21 mouse cellular contexts compared by ENCODE assay signal in genomic region chr1:19673448-19674396, GRCm38 (mm10).
DNase-seq lines count a peak whose midpoint lies in the region; ATAC-seq and TF ChIP-seq lines count a peak whose summit lies in the region.
"Had no signal": no experiment of that assay in that cellular context is flagged by ENCODE, and none has a peak within 500 bp of the region (broad histone marks: within the 10 kb centered on the region; RNA-seq: fewer than 3 reads in every experiment).

No protein-coding gene starts in this region.

- H3K4me3 ChIP-seq in hindbrain, embryonic 12.5 days = no peak overlapping the region
- H3K4me3 ChIP-seq in hindbrain, embryonic 10.5 days = no peak overlapping the region
- no peak overlapping the region for H3K4me3 ChIP-seq in midbrain, embryonic 14.5 days (replicated peaks; ENCODE audit: low read depth, low read length)
- no peak overlapping the region for H3K4me3 ChIP-seq in midbrain, postnatal 0 days (ENCODE audit: low read depth, low read length)
- no peak overlapping the region for H3K4me3 ChIP-seq in limb, embryonic 14.5 days (replicated peaks; ENCODE audit: low read length)
- no peak overlapping the region for H3K4me3 ChIP-seq in gastrocnemius, adult 2 months

- H3K9ac ChIP-seq in hindbrain, embryonic 12.5 days = no peak overlapping the region
- H3K9ac ChIP-seq in midbrain, embryonic 14.5 days (replicated peaks; ENCODE audit: low read length) = no peak overlapping the region
- no peak overlapping the region for H3K9ac ChIP-seq in midbrain, postnatal 0 days (replicated peaks; ENCODE audit: low read length, poor library complexity, severe bottlenecking)
- no peak overlapping the region for H3K9ac ChIP-seq in limb, embryonic 14.5 days (ENCODE audit: low read depth, low read length, severe bottlenecking)
- H3K9ac ChIP-seq: forebrain, postnatal 0 days had no signal

- no peaks in the 10 kb centered on the region for H3K9me3 ChIP-seq in hindbrain, embryonic 12.5 days (replicated peaks)
- no peaks in the 10 kb centered on the region for H3K9me3 ChIP-seq in hindbrain, embryonic 10.5 days
- H3K9me3 ChIP-seq in midbrain, embryonic 14.5 days (ENCODE audit: control insufficient read depth, low read length) = no peaks in the 10 kb centered on the region
- H3K9me3 ChIP-seq in midbrain, postnatal 0 days (ENCODE audit: low read length) = no peaks in the 10 kb centered on the region
- no peaks in the 10 kb centered on the region for H3K9me3 ChIP-seq in limb, embryonic 14.5 days (ENCODE audit: control insufficient read depth, low read length)

- H3K36me3 ChIP-seq in hindbrain, embryonic 12.5 days = no peaks in the 10 kb centered on the region
- H3K36me3 ChIP-seq in hindbrain, embryonic 10.5 days = no peaks in the 10 kb centered on the region
- H3K36me3 ChIP-seq in midbrain, embryonic 14.5 days (ENCODE audit: control insufficient read depth, insufficient read depth, low read length) = no peaks in the 10 kb centered on the region
- no peaks in the 10 kb centered on the region for H3K36me3 ChIP-seq in midbrain, postnatal 0 days (ENCODE audit: insufficient read depth, low read length)
- no peaks in the 10 kb centered on the region for H3K36me3 ChIP-seq in limb, embryonic 14.5 days (ENCODE audit: control insufficient read depth, insufficient read depth, low read length)
- H3K36me3 ChIP-seq: G1E had no signal

- H3K4me2 ChIP-seq in hindbrain, embryonic 12.5 days (replicated peaks) = no peak overlapping the region
- H3K4me2 ChIP-seq in midbrain, embryonic 14.5 days (ENCODE audit: low read length) = no peak overlapping the region
- H3K4me2 ChIP-seq in midbrain, postnatal 0 days (ENCODE audit: low read depth, low read length, poor library complexity, severe bottlenecking) = no peak overlapping the region
- no peak overlapping the region for H3K4me2 ChIP-seq in limb, embryonic 14.5 days (replicated peaks; ENCODE audit: low read depth, low read length, severe bottlenecking)
- H3K4me2 ChIP-seq: heart, embryonic 11.5 days; liver, embryonic 11.5 days had no signal

- no peak for TF ChIP-seq POLR2A in limb, embryonic 14.5 days (IDR thresholded peaks at IDR 0.05; ENCODE audit: borderline replicate concordance, extremely low read depth, insufficient read depth, insufficient read length)

- 0 out of 2 replicates have a peak, but pooled peaks have one; percentile 35 for ATAC-seq in hindbrain, embryonic 12.5 days (ENCODE audit: low FRiP score)
- peak; percentile 24; the same call in 1 of the 2 replicates for ATAC-seq in midbrain, embryonic 14.5 days (ENCODE audit: low FRiP score, low TSS enrichment)
- ATAC-seq in midbrain, postnatal 0 days (ENCODE audit: low FRiP score) = no peak
- peak; percentile 47; the same call in 1 of the 2 replicates for ATAC-seq in limb, embryonic 14.5 days (ENCODE audit: low FRiP score, low read depth)
- ATAC-seq: inflammation-experienced regulatory T-cells, adult 6 months had no signal

- no peaks in the 10 kb centered on the region for H3K27me3 ChIP-seq in hindbrain, embryonic 12.5 days
- H3K27me3 ChIP-seq in hindbrain, embryonic 10.5 days (ENCODE audit: insufficient read depth, poor library complexity, severe bottlenecking) = no peaks in the 10 kb centered on the region
- no peaks in the 10 kb centered on the region for H3K27me3 ChIP-seq in midbrain, embryonic 14.5 days (ENCODE audit: control insufficient read depth, insufficient read depth, low read length)
- no peaks in the 10 kb centered on the region for H3K27me3 ChIP-seq in midbrain, postnatal 0 days (ENCODE audit: insufficient read depth, low read length)
- H3K27me3 ChIP-seq in limb, embryonic 14.5 days (ENCODE audit: control insufficient read depth, insufficient read depth, low read length) = no peaks in the 10 kb centered on the region

- H3K4me1 ChIP-seq in hindbrain, embryonic 12.5 days = peaks cover 5% of the 10 kb centered on the region; the same call in 1 of the 2 replicates
- no peaks in the 10 kb centered on the region for H3K4me1 ChIP-seq in hindbrain, embryonic 10.5 days (replicated peaks)
- peaks cover 3% of the 10 kb centered on the region; the same call in 1 of the 2 replicates for H3K4me1 ChIP-seq in midbrain, embryonic 14.5 days (ENCODE audit: control insufficient read depth, insufficient read depth, low read length)
- H3K4me1 ChIP-seq in midbrain, postnatal 0 days (ENCODE audit: insufficient read depth, low read length) = no peaks in the 10 kb centered on the region
- H3K4me1 ChIP-seq in limb, embryonic 14.5 days (ENCODE audit: control insufficient read depth, insufficient read depth, low read length) = peaks cover 8% of the 10 kb centered on the region

- no peak for DNase-seq in hindbrain, embryonic 10.5 days (ENCODE audit: low spot score)
- peak; percentile 33 for DNase-seq in midbrain, embryonic 14.5 days
- no peak for DNase-seq in midbrain, postnatal 0 days (ENCODE audit: low spot score)
- DNase-seq in limb, embryonic 14.5 days (ENCODE audit: low spot score) = no peak
- no peak for DNase-seq in gastrocnemius, adult 2 months
- DNase-seq in right cerebral cortex, adult 2 months (ENCODE audit: low spot score in 2 of 2) = no peak
- DNase-seq: adrenal gland, postnatal 25 days; cerebellum, adult 18-20 months; cerebellum, postnatal 25 days; forebrain, postnatal 0 days; heart, postnatal 10 days; kidney, adult 8-10 months; kidney, postnatal 25 days; lung, adult 18-20 months; lung, postnatal 14 days; thymus, postnatal 25 days had no signal

- no peak for TF ChIP-seq CTCF in midbrain, postnatal 0 days (IDR thresholded peaks at IDR 0.05)
- TF ChIP-seq CTCF in gastrocnemius, adult 2 months (IDR thresholded peaks at IDR 0.05) = no peak

- intact Hi-C loops in gastrocnemius, adult 2 months (cut with DNase I) = no loop called here

- H3K27ac ChIP-seq in hindbrain, embryonic 12.5 days = no peak overlapping the region
- H3K27ac ChIP-seq in hindbrain, embryonic 10.5 days = no peak overlapping the region
- H3K27ac ChIP-seq in midbrain, embryonic 14.5 days (replicated peaks; ENCODE audit: low read depth, low read length) = peak overlapping the region; percentile 70
- H3K27ac ChIP-seq in midbrain, postnatal 0 days (ENCODE audit: low read depth, low read length) = no peak overlapping the region
- H3K27ac ChIP-seq in limb, embryonic 14.5 days (replicated peaks; ENCODE audit: low read depth, low read length) = no peak overlapping the region
- H3K27ac ChIP-seq in gastrocnemius, adult 2 months = no peak overlapping the region

- WGBS in hindbrain, embryonic 12.5 days = 60% methylated on average over 8 of the region's 8 CpGs
- 72% methylated on average over 8 of the region's 8 CpGs for WGBS in hindbrain, embryonic 10.5 days
- WGBS in midbrain, embryonic 14.5 days = 48% methylated on average over 8 of the region's 8 CpGs
- 44% methylated on average over 8 of the region's 8 CpGs for WGBS in midbrain, postnatal 0 days
- WGBS in limb, embryonic 14.5 days = 21% methylated on average over 8 of the region's 8 CpGs
